Mouse (Mus musculus): ENCODE results near the gene Tle3. TPM values are rescaled to one million over a fixed set of nuclear protein-coding genes. Genes with fewer than 3 reads are reported as not detected.

The Tle3 gene
- polyA plus RNA-seq, 1 experiment from 2014 or later, result 56.3 TPM

DNA sequence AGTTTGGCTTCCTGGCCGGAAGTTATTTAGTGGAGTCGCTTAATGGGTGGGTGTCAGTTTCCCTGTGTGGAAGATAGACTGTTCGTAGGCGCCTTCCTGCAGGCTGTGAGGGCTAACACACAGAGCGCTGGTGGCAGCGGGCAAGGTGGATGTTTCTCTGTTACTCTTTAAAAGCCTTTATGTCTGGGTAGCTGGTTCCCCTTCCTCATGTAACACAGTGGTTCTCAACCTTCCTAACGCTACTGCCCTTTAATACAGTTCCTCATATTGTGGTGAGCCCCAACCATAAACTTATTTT, 17.2 kb downstream of the Tle3 start:
- Histone ChIP-seq H3K36me3 (peaks cover 38% of the 10 kb centered on the region), H3K27me3 (peaks cover 13% of the 10 kb centered on the region), H3K9me3 (replicated peaks) (no peaks in the 10 kb centered on the region), H3K4me3 (no peak overlapping the region), H3K4me2 (replicated peaks) (no peak overlapping the region), H3K9ac (no peak overlapping the region), H3K4me1 (peaks cover 90% of the 10 kb centered on the region), H3K27ac (no peak overlapping the region)
- ATAC-seq (ENCODE audit: low FRiP score), result no peak
- WGBS, result 74% methylated on average over 7 of the region's 7 CpGs

DNA sequence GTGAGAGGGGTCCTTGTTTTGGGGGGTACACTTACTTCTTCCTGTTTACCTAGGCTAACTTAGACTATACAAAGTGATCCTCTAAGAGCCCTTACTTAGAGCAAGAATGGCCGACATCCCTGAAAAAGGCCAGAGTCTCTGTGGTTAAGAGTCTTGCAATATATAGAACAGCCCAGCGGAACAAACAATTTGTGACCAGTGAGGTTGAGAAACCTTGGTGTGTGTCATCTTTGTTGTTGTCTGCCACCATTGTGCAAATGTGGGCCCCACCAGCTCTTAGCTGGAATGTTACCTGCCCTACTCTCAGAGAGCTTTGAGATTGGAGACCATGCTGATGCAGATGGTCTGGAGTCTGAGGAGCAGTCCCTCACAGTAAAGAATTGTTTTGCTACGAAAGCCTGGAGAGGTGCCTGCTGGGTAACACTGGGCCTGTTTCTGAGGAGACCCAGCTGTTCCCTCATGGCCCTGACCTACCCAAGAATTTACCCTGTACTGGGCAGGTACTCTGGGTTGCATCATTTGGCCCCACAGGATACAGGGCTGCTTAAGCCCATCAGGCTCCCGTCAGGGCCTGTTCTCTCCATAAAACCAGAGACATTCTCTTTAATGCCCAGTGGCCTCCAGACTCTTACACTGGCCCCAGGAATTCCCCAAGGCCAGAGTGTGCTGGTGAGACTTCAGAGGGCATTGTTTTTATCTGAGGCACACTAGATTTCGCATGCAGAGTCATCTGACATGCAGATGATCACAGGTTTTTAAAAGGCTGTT, 19.6 kb downstream of the Tle3 start:
- H3K27ac ChIP-seq, result no peak overlapping the region
- H3K9me3 ChIP-seq (replicated peaks), result no peaks in the 10 kb centered on the region
- peaks cover 20% of the 10 kb centered on the region for H3K27me3 ChIP-seq
- no peak overlapping the region for H3K4me2 ChIP-seq (replicated peaks)
- no peak overlapping the region for H3K9ac ChIP-seq
- H3K36me3 ChIP-seq, result peaks cover 55% of the 10 kb centered on the region
- H3K4me3 ChIP-seq, result no peak overlapping the region
- peaks cover 90% of the 10 kb centered on the region for H3K4me1 ChIP-seq
- 60% methylated on average over 5 of the region's 5 CpGs for WGBS
- no peak for ATAC-seq (ENCODE audit: low FRiP score)

DNA sequence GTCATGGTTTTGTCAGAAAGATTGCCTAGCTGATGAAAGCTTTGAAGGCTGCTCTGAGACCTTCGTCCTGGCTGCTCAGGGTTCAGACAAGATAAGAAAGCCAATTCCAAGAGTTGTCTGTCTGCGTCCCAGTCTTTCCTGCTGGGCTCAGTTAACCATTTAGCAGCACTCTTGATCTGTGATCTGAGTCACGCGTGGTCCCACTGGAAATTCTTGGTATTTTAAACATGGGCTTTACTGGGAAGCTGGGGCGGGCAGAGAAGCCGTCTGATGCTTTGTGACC, 20.1 kb downstream of the Tle3 start:
- no peak for ATAC-seq (ENCODE audit: low FRiP score)
- Histone ChIP-seq H3K27me3 (peaks cover 20% of the 10 kb centered on the region), H3K9me3 (replicated peaks) (no peaks in the 10 kb centered on the region), H3K9ac (no peak overlapping the region), H3K4me2 (replicated peaks) (no peak overlapping the region), H3K27ac (no peak overlapping the region), H3K4me1 (peaks cover 90% of the 10 kb centered on the region), H3K4me3 (no peak overlapping the region), H3K36me3 (peaks cover 57% of the 10 kb centered on the region)
- WGBS, result 50% methylated on average over 6 of the region's 6 CpGs

DNA sequence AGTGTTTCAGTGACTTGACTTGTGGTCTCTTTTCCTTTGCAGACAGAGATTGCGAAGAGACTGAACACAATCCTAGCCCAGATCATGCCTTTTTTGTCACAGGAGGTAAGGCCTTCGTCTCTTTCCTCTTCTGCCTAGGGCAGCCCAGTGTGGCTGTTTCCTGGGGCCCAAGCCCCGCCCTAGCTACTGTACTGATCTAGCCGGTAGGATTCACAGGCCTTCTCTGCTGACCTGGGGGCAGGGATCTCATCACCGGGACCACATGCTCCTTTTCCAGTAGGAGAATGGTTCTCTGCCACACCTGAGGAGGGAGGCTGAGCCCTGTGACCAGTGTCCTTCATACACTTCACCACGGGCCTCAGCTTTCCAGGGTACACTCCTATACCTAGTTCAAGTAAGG, 21.0 kb downstream of the Tle3 start:
- H3K4me1 ChIP-seq, result peaks cover 88% of the 10 kb centered on the region
- no peak for ATAC-seq (ENCODE audit: low FRiP score)
- 86% methylated on average over 6 of the region's 6 CpGs for WGBS
- no peaks in the 10 kb centered on the region for H3K9me3 ChIP-seq (replicated peaks)
- no peak overlapping the region for H3K4me2 ChIP-seq (replicated peaks)
- H3K27me3 ChIP-seq, result peaks cover 23% of the 10 kb centered on the region
- peaks cover 58% of the 10 kb centered on the region for H3K36me3 ChIP-seq
- H3K27ac ChIP-seq, result no peak overlapping the region
- no peak overlapping the region for H3K9ac ChIP-seq
- H3K4me3 ChIP-seq, result no peak overlapping the region

DNA sequence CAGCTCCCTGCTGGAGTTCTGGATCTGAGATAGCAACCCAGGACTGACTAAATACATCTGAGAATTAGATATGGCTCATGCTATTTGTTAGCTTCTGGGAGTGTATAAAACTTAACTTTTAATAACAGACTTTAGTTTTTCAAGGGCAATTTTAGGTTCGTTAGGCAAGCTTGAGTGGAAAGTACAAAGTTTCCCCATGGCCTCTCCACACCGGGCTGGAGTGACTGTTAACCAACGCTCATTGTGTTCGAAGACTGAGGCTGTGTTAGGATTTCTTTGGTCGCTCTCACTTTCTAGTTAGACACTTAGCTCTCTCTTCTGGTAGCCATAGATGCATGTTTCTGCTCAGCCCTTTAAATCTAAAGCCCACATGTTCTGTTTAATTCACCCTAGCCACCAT, 21.7 kb downstream of the Tle3 start:
- Histone ChIP-seq H3K27ac (no peak overlapping the region), H3K4me1 (peaks cover 84% of the 10 kb centered on the region), H3K4me3 (no peak overlapping the region), H3K9ac (no peak overlapping the region), H3K9me3 (replicated peaks) (no peaks in the 10 kb centered on the region), H3K4me2 (replicated peaks) (no peak overlapping the region), H3K36me3 (peaks cover 62% of the 10 kb centered on the region), H3K27me3 (peaks cover 24% of the 10 kb centered on the region)
- WGBS, result 93% methylated on average over 5 of the region's 5 CpGs
- ATAC-seq (ENCODE audit: low FRiP score), result no peak

DNA sequence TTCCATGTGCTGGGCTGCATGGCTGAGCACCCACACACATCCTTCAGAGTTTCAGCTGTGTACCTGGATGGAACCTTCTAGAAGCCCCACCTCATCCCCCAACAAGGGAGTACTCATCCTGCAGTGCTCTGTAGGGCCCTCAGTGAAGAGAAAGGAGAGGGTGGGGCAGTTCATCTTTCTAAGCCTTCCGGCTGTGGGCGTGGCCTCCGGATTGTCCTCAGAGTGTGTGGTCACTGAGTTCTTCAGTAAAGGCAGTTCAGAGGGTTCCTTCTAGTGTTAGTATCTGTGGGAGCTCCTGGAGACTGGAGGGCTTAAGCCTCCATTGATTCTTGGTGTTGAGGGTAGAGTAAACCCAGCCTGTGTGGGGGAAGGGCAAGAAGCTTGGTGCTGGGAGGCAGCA, 22.9 kb downstream of the Tle3 start:
- H3K4me1 ChIP-seq, result peaks cover 74% of the 10 kb centered on the region
- no peak overlapping the region for H3K4me3 ChIP-seq
- 80% methylated on average over 3 of the region's 3 CpGs for WGBS
- no peak for ATAC-seq (ENCODE audit: low FRiP score)
- peaks cover 32% of the 10 kb centered on the region for H3K27me3 ChIP-seq
- H3K4me2 ChIP-seq (replicated peaks), result no peak overlapping the region
- no peak overlapping the region for H3K27ac ChIP-seq
- peaks cover 69% of the 10 kb centered on the region for H3K36me3 ChIP-seq
- H3K9ac ChIP-seq, result no peak overlapping the region
- no peaks in the 10 kb centered on the region for H3K9me3 ChIP-seq (replicated peaks)

DNA sequence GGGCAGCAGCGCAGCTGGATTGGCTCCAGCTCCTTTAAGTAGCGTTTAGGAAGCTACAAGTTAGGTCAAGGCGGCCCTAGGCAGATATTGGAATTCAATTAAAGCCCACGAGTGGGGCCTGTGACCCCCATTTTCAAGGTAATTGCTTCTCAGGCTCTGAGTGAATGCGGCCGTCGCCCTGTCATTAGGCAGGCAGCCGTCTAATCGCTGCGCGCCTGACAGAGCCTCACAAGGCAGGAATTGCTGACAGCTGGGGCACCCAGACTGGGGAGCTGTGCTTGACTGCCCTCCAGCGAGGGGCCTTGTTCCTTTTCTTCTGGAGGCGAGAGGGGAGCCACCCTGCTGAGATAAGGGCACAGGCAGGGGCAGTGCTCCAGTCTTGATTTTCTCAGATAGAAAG, 24.3 kb downstream of the Tle3 start:
- no peak overlapping the region for H3K9ac ChIP-seq
- peak overlapping the region; percentile 17; the same call in 1 of the 2 replicates for H3K27ac ChIP-seq
- no peaks in the 10 kb centered on the region for H3K9me3 ChIP-seq (replicated peaks)
- no peak overlapping the region for H3K4me2 ChIP-seq (replicated peaks)
- ATAC-seq (ENCODE audit: low FRiP score), result peak; percentile 76
- H3K4me3 ChIP-seq, result no peak overlapping the region
- H3K4me1 ChIP-seq, result peaks cover 74% of the 10 kb centered on the region
- peaks cover 66% of the 10 kb centered on the region for H3K36me3 ChIP-seq
- WGBS, result 8% methylated on average over 13 of the region's 13 CpGs
- H3K27me3 ChIP-seq, result peaks cover 34% of the 10 kb centered on the region

DNA sequence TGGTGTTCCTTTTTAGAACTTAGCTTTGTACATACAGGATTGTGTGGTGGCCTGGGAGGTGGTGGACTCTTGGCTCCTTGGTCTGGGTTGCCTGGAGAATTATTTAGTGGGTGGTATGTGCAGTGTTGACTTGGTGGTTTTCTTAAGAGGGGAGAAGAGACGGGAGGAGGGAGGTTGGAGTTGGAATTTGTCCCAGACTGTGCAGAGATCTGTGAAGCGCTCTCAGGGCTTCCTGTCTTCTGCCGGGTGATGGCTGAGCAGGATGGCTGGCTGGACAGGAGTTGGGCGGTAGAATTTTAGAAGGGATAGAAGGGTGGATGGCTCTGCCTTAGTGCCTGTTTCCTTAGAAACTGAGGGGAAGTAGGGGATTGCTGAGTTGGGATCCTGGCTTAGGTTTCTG, 25.0 kb downstream of the Tle3 start:
- Histone ChIP-seq H3K9ac (no peak overlapping the region), H3K9me3 (replicated peaks) (no peaks in the 10 kb centered on the region), H3K27me3 (peaks cover 34% of the 10 kb centered on the region), H3K4me3 (no peak overlapping the region), H3K36me3 (peaks cover 73% of the 10 kb centered on the region), H3K4me1 (peaks cover 74% of the 10 kb centered on the region), H3K4me2 (replicated peaks) (no peak overlapping the region), H3K27ac (no peak overlapping the region)
- 72% methylated on average over 4 of the region's 4 CpGs for WGBS
- ATAC-seq (ENCODE audit: low FRiP score), result no peak

DNA sequence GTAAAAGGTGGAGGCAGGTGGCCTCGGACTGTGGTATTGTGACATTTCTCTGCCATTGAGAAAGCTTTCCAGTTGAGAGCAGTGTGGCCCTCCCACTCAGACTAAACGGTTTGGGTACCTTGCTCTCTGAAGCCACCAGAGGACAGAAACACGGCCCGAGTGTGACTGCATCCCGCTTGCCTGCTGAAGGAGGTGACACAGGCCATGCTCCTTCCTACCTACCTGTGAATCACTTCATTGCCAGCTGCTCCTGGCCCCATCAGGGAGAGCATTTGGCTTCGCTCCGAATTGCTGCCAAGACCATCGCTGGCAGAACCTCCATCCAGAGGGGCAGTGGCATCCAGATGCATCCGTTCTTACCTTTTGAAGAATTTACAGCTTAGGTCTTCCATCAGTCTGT, 26.0 kb downstream of the Tle3 start:
- peaks cover 73% of the 10 kb centered on the region for H3K36me3 ChIP-seq
- ATAC-seq (ENCODE audit: low FRiP score), result no peak
- 92% methylated on average over 9 of the region's 9 CpGs for whole genome bisulfite sequencing

DNA sequence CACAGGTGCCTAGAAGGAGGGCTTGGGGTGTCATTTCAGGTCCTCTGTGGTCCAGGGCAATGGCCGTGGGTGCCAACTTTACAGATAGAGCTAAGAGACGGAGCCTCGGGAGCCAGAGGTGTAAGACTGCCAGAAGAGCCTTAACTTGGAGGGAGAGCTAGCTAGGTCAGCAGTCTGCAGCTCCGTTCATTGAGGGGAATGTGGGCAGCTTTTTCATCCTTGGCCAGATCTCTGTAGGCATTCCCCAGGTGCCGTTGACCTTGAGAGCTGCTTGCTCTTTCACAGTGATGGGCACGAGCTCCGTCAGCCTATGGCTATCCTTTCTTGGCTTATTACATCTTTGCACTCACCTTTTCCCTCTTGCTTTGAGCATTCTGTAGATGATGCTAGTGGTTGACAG, 28.0 kb downstream of the Tle3 start:
- H3K27ac ChIP-seq, result no peak overlapping the region
- no peak overlapping the region for H3K4me3 ChIP-seq
- H3K36me3 ChIP-seq, result peaks cover 53% of the 10 kb centered on the region
- H3K4me1 ChIP-seq, result peaks cover 84% of the 10 kb centered on the region
- 94% methylated on average over 7 of the region's 7 CpGs for WGBS
- no peak overlapping the region for H3K9ac ChIP-seq
- no peaks in the 10 kb centered on the region for H3K9me3 ChIP-seq (replicated peaks)
- no peak for ATAC-seq (ENCODE audit: low FRiP score)
- no peak overlapping the region for H3K4me2 ChIP-seq (replicated peaks)
- peaks cover 26% of the 10 kb centered on the region for H3K27me3 ChIP-seq

More for the DNA sequence above, 26.0 kb downstream of the Tle3 start:
- Histone ChIP-seq H3K4me1 (peaks cover 74% of the 10 kb centered on the region), H3K4me3 (no peak overlapping the region), H3K9me3 (replicated peaks) (no peaks in the 10 kb centered on the region), H3K4me2 (replicated peaks) (no peak overlapping the region), H3K27ac (no peak overlapping the region), H3K27me3 (peaks cover 37% of the 10 kb centered on the region), H3K9ac (no peak overlapping the region)

DNA sequence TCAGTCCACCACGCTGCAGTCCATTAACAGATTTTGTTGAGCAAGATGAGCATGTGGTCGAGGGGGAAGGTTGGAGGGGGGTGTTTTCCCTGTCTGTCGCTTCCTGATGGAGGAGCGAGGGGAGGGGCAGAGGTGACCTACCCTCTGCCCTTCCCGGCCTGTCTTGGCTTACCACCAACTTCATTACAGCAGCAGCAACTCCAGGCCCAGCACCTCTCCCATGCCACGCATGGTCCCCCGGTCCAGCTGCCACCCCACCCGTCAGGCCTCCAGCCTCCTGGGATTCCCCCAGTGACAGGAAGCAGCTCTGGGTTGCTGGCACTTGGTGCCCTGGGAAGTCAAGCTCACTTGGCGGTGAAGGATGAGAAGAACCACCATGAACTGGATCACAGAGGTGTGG, 29.5 kb downstream of the Tle3 start:
- Histone ChIP-seq H3K4me3 (no peak overlapping the region), H3K9ac (no peak overlapping the region), H3K27me3 (peaks cover 25% of the 10 kb centered on the region), H3K4me1 (peaks cover 84% of the 10 kb centered on the region), H3K4me2 (replicated peaks) (no peak overlapping the region), H3K27ac (no peak overlapping the region), H3K9me3 (replicated peaks) (no peaks in the 10 kb centered on the region), H3K36me3 (peaks cover 51% of the 10 kb centered on the region)
- WGBS, result 50% methylated on average over 9 of the region's 9 CpGs
- ATAC-seq (ENCODE audit: low FRiP score), result no peak

DNA sequence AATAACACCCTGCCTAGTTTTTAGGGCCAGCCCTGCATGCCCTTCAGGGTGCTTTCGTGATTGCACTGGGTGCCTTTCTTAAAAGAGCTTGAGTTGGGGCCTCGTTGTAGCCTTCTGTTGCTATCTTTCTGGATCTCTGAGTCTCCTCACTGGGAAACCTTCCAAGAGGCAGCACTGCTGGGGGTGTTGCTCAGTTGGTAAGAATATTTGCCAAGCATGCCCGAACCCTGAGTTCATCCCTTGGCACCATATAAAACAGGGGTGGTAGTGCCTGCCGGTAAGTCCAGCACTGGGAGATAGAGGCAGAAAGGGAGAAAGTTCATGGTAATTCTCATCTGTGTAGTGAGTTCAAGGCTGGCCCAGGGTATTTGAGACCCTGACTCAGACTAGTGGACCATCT, 30.1 kb downstream of the Tle3 start:
- ATAC-seq (ENCODE audit: low FRiP score), result no peak
- H3K27me3 ChIP-seq, result peaks cover 25% of the 10 kb centered on the region
- no peak overlapping the region for H3K4me2 ChIP-seq (replicated peaks)
- H3K4me3 ChIP-seq, result no peak overlapping the region
- 90% methylated on average over 4 of the region's 4 CpGs for WGBS
- H3K4me1 ChIP-seq, result peaks cover 79% of the 10 kb centered on the region
- H3K27ac ChIP-seq, result no peak overlapping the region
- peaks cover 56% of the 10 kb centered on the region for H3K36me3 ChIP-seq
- no peaks in the 10 kb centered on the region for H3K9me3 ChIP-seq (replicated peaks)
- no peak overlapping the region for H3K9ac ChIP-seq

DNA sequence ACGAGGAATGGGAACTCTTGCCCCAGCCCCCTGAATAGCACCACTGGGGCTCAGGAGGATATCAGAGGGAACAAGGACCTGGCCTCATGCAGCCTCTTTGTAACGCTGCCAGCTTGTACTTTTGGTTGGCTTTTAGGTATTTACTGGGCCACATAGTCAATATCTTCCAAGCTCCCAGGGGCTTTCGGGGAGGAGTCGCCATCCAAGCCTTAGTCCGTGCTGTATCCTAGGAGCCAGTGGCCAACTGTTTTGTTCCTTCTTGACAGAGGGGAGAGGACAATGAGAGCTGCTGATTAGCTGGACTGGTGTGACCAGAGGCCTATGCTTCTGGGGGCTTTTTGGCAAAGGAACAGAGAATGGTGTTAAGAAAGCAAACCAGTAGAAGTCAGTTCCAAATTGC, 30.6 kb downstream of the Tle3 start:
- H3K27ac ChIP-seq, result peak overlapping the region; percentile 12; the same call in 1 of the 2 replicates
- peaks cover 75% of the 10 kb centered on the region for H3K4me1 ChIP-seq

More for the DNA sequence above, 30.6 kb downstream of the Tle3 start:
- no peak for ATAC-seq (ENCODE audit: low FRiP score)
- H3K9me3 ChIP-seq (replicated peaks), result no peaks in the 10 kb centered on the region
- 50% methylated on average over 5 of the region's 5 CpGs for WGBS
- H3K9ac ChIP-seq, result no peak overlapping the region
- no peak overlapping the region for H3K4me2 ChIP-seq (replicated peaks)
- H3K4me3 ChIP-seq, result no peak overlapping the region
- peaks cover 22% of the 10 kb centered on the region for H3K27me3 ChIP-seq
- peaks cover 56% of the 10 kb centered on the region for H3K36me3 ChIP-seq
